In the genomic region with DNA sequence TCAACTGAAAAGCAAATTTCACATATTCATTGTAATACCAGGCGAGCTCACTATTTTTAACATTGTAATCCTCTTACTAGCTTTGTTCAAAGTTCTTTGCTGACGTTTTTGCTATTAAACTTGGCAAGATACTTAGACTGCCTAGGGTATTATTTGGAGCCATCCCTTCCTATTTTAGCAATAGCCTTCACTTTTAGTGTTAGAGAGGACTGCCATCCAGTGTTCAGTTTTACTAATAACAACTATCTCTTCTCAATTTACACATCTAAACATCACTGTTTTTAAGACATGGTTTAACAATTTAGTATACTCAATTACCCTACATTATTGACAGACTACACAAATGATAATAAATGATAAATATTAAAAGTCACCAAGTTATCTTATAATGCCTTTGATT, we compare ENCODE assay signal across 29 mouse cellular contexts.
DNase-seq lines count a peak whose midpoint lies in the region; ATAC-seq and TF ChIP-seq lines count a peak whose summit lies in the region.
"Had no signal": no experiment of that assay in that cellular context is flagged by ENCODE, and none has a peak within 500 bp of the region (broad histone marks: within the 10 kb centered on the region; RNA-seq: fewer than 3 reads in every experiment).

No protein-coding gene starts in this region.

- TF ChIP-seq EP300 in lung, postnatal 0 days (IDR thresholded peaks at IDR 0.05) = no peak

- H3K27me3 ChIP-seq in lung, postnatal 0 days (replicated peaks; ENCODE audit: insufficient read depth, low read length) = no peaks in the 10 kb centered on the region
- H3K27me3 ChIP-seq: embryonic facial prominence, embryonic 15.5 days; kidney, embryonic 15.5 days; midbrain, embryonic 15.5 days; neural tube, embryonic 13.5 days had no signal

- no peak for ATAC-seq in lung, postnatal 0 days
- ATAC-seq: intestine, postnatal 0 days; liver, postnatal 0 days; midbrain, embryonic 15.5 days had no signal

- no peak overlapping the region for H3K9ac ChIP-seq in lung, postnatal 0 days (replicated peaks; ENCODE audit: low read depth)
- H3K9ac ChIP-seq: embryonic facial prominence, embryonic 15.5 days; kidney, embryonic 15.5 days; liver, postnatal 0 days; midbrain, embryonic 15.5 days; neural tube, embryonic 13.5 days had no signal

- WGBS in lung, postnatal 0 days = 57% methylated on average over 2 of the region's 2 CpGs

- no peaks in the 10 kb centered on the region for H3K9me3 ChIP-seq in lung, postnatal 0 days (ENCODE audit: low read length)
- H3K9me3 ChIP-seq: embryonic facial prominence, embryonic 15.5 days; heart, embryonic 10.5 days; kidney, embryonic 15.5 days; limb, embryonic 10.5 days; midbrain, embryonic 15.5 days; neural tube, embryonic 13.5 days had no signal

- H3K4me2 ChIP-seq in lung, postnatal 0 days (replicated peaks; ENCODE audit: low read depth, low read length) = no peak overlapping the region
- H3K4me2 ChIP-seq: embryonic facial prominence, embryonic 15.5 days; kidney, embryonic 15.5 days; midbrain, embryonic 15.5 days; neural tube, embryonic 13.5 days had no signal

- no peak for TF ChIP-seq CTCF in lung, postnatal 0 days (IDR thresholded peaks at IDR 0.05)

- H3K4me3 ChIP-seq in lung, postnatal 0 days (ENCODE audit: low read depth, low read length) = no peak overlapping the region
- H3K4me3 ChIP-seq: embryonic facial prominence, embryonic 15.5 days; gastrocnemius, adult 2 months; heart, embryonic 10.5 days; kidney, embryonic 15.5 days; limb, embryonic 10.5 days; midbrain, embryonic 15.5 days; myocyte; neural tube, embryonic 13.5 days had no signal

- no peak overlapping the region for H3K27ac ChIP-seq in lung, postnatal 0 days (ENCODE audit: low read length)
- H3K27ac ChIP-seq: embryonic facial prominence, embryonic 15.5 days; gastrocnemius, adult 2 months; heart, embryonic 10.5 days; kidney, embryonic 15.5 days; limb, embryonic 10.5 days; midbrain, embryonic 15.5 days; neural tube, embryonic 13.5 days had no signal

- H3K36me3 ChIP-seq in lung, postnatal 0 days (ENCODE audit: insufficient read depth, low read length) = no peaks in the 10 kb centered on the region
- H3K36me3 ChIP-seq: embryonic facial prominence, embryonic 15.5 days; heart, embryonic 10.5 days; kidney, embryonic 15.5 days; limb, embryonic 10.5 days; midbrain, embryonic 15.5 days; neural tube, embryonic 13.5 days had no signal

- DNase-seq in embryo, embryonic 11 days = peak; percentile 0
- no peak for DNase-seq in embryo, embryonic 10.5 days (ENCODE audit: low spot score)
- peak; percentile 0 for DNase-seq in kidney, adult 9 months
- no peak for DNase-seq in kidney, postnatal 10 days
- DNase-seq in 3T3-L1 (ENCODE audit: low read depth, low spot score) = peak; percentile 51
- DNase-seq in NIH3T3 (ENCODE audit: low read depth) = peak; percentile 46
- DNase-seq in gastrocnemius, postnatal 25 days = no peak
- no peak for DNase-seq in lung, postnatal 0 days (ENCODE audit: low spot score)
- DNase-seq: adrenal gland, postnatal 36 days; B cell, adult 2 months; cerebellum, adult 11-12 months; cerebellum, postnatal 14 days; gastrocnemius, adult 2 months; heart, postnatal 4 days; kidney, postnatal 4 days; liver; liver, postnatal 0 days; lung, postnatal 14 days; retina, postnatal 1 day; right cerebral cortex, postnatal 25 days; spleen, adult 18-20 months had no signal

- H3K4me1 ChIP-seq in lung, postnatal 0 days (ENCODE audit: insufficient read depth, low read depth, low read length) = no peaks in the 10 kb centered on the region
- H3K4me1 ChIP-seq: embryonic facial prominence, embryonic 15.5 days; heart, embryonic 10.5 days; kidney, embryonic 15.5 days; limb, embryonic 10.5 days; midbrain, embryonic 15.5 days; neural tube, embryonic 13.5 days had no signal

Comparison
In these comparisons a context has a peak if more than half of its experiments do, and no peak if none do; other contexts are left out.
1. DNase-seq: peak in embryo, embryonic 11 days (single experiment), kidney, adult 9 months (single experiment), 3T3-L1 (single experiment) and NIH3T3 (single experiment); none in embryo, embryonic 10.5 days (single experiment), kidney, postnatal 10 days (single experiment), gastrocnemius, postnatal 25 days (single experiment) and lung, postnatal 0 days (single experiment).